In genomic region chr11:49202523-49203061, GRCm38 (mm10) we compare ENCODE assay signal across 8 mouse cellular contexts. TPM values are rescaled to one million over a fixed set of nuclear protein-coding genes. Genes with fewer than 3 reads are reported as not detected.
DNase-seq lines count a peak whose midpoint lies in the region; ATAC-seq and TF ChIP-seq lines count a peak whose summit lies in the region.

No protein-coding gene starts in this region.

- H3K4me1 ChIP-seq in cerebellum, adult 2 months (ENCODE audit: control insufficient read depth, insufficient read depth, low read length), result peaks cover 2% of the 10 kb centered on the region
- 0 out of 2 replicates have a peak, but pooled peaks cover 1% of the 10 kb centered on the region for H3K4me1 ChIP-seq in cortical plate, adult 2 months (ENCODE audit: control insufficient read depth, insufficient read depth, low read length)
- H3K4me1 ChIP-seq in limb, embryonic 14.5 days (ENCODE audit: control insufficient read depth, insufficient read depth, low read length), result peaks cover 4% of the 10 kb centered on the region

- H3K9ac ChIP-seq in limb, embryonic 14.5 days (ENCODE audit: low read depth, low read length, severe bottlenecking), result peak overlapping the region; percentile 99

- H3ac ChIP-seq in myocyte (ENCODE audit: control insufficient read depth, insufficient read length), result peak overlapping the region; percentile 51

- H3K79me2 ChIP-seq in myocyte (ENCODE audit: control insufficient read depth, insufficient read depth), result peaks cover 46% of the 10 kb centered on the region

- ATAC-seq in hematopoietic stem cell, adult 5-6 weeks (replicated peaks in 1 of 2; ENCODE audit: insufficient read depth in 1 of 2, low FRiP score in 2 of 2, low TSS enrichment in 1 of 2, low read depth in 1 of 2, poor library complexity in 2 of 2, severe bottlenecking in 2 of 2), result 0 out of 4 replicates have a peak, but pooled peaks have one; percentile 2 to 8
- peak; percentile 12; the same call in 1 of the 2 replicates for ATAC-seq in limb, embryonic 14.5 days (ENCODE audit: low FRiP score, low read depth)

- no peak for TF ChIP-seq POLR2A in cerebellum, adult 2 months (IDR thresholded peaks at IDR 0.05; ENCODE audit: borderline replicate concordance, insufficient read depth, low read length)
- no peak for TF ChIP-seq POLR2A in cortical plate, adult 2 months (IDR thresholded peaks at IDR 0.05; ENCODE audit: extremely low read depth, insufficient read depth, low read length)
- no peak for TF ChIP-seq POLR2A in limb, embryonic 14.5 days (IDR thresholded peaks at IDR 0.05; ENCODE audit: borderline replicate concordance, extremely low read depth, insufficient read depth, insufficient read length)
- TF ChIP-seq POLR2A in myocyte (IDR thresholded peaks at IDR 0.05; ENCODE audit: insufficient read length, low read depth), result no peak

- peak overlapping the region; percentile 80 for H3K4me2 ChIP-seq in limb, embryonic 14.5 days (replicated peaks; ENCODE audit: low read depth, low read length, severe bottlenecking)
- peak overlapping the region; percentile 86 for H3K4me2 ChIP-seq in myocyte (ENCODE audit: low read depth)

- H3K27me3 ChIP-seq in cerebellum, adult 2 months (ENCODE audit: control insufficient read depth, insufficient read depth, low read length), result no peaks in the 10 kb centered on the region
- no peaks in the 10 kb centered on the region for H3K27me3 ChIP-seq in limb, embryonic 14.5 days (ENCODE audit: control insufficient read depth, insufficient read depth, low read length)
- H3K27me3 ChIP-seq in myocyte (ENCODE audit: control insufficient read depth, insufficient read depth, insufficient read length), result no peaks in the 10 kb centered on the region

- H3K27ac ChIP-seq in cerebellum, adult 2 months (ENCODE audit: insufficient read depth, low read length), result peak overlapping the region; percentile 66
- H3K27ac ChIP-seq in cortical plate, adult 2 months (ENCODE audit: insufficient read depth, low read length), result peak overlapping the region; percentile 12; the same call in 1 of the 2 replicates
- peak overlapping the region; percentile 99 for H3K27ac ChIP-seq in limb, embryonic 14.5 days (replicated peaks; ENCODE audit: low read depth, low read length)

- peak in 1 of 2 experiments; percentile 40 for DNase-seq in cerebellum, adult 2 months
- DNase-seq in cerebellum, adult 8-10 months, result no peak
- peak; percentile 74 for DNase-seq in CD4-positive helper T cell, adult 2 months (ENCODE audit: low read depth, low spot score)
- peak; percentile 21 for DNase-seq in limb, embryonic 14.5 days (ENCODE audit: low spot score)
- peak; percentile 40 for DNase-seq in testis, postnatal 10 days (ENCODE audit: low spot score)

- peaks cover 14% of the 10 kb centered on the region for H3K36me3 ChIP-seq in limb, embryonic 14.5 days (ENCODE audit: control insufficient read depth, insufficient read depth, low read length)
- peaks cover 7% of the 10 kb centered on the region for H3K36me3 ChIP-seq in myocyte (ENCODE audit: control insufficient read depth, insufficient read depth)

- peak overlapping the region; percentile 66 for H3K4me3 ChIP-seq in cerebellum, adult 2 months (replicated peaks; ENCODE audit: insufficient read depth, low read depth, low read length)
- peak overlapping the region; percentile 98 for H3K4me3 ChIP-seq in cortical plate, adult 2 months (ENCODE audit: insufficient read depth, low read length)
- H3K4me3 ChIP-seq in limb, embryonic 14.5 days (replicated peaks; ENCODE audit: low read length), result peak overlapping the region; percentile 83
- H3K4me3 ChIP-seq in myocyte, result peak overlapping the region; percentile 90

- WGBS in cerebellum, adult 2 months, result 1% methylated on average over 10 of the region's 10 CpGs
- under 1% methylated on average over 10 of the region's 10 CpGs for WGBS in limb, embryonic 14.5 days

- TF ChIP-seq CTCF in cerebellum, adult 2 months (IDR thresholded peaks at IDR 0.05; ENCODE audit: borderline replicate concordance, insufficient read depth, low read depth, low read length), result no peak
- TF ChIP-seq CTCF in cortical plate, adult 2 months (IDR thresholded peaks at IDR 0.05; ENCODE audit: extremely low read depth, insufficient read depth, low read length), result no peak

- no peaks in the 10 kb centered on the region for H3K9me3 ChIP-seq in limb, embryonic 14.5 days (ENCODE audit: control insufficient read depth, low read length)

TF ChIP-seq in myocyte, 11 proteins besides CTCF, POLR2A, EP300 and RAD21:
- no peak for TF ChIP-seq MYOG (IDR thresholded peaks at IDR 0.05; ENCODE audit: control insufficient read depth in 1 of 3, insufficient read depth in 1 of 3, insufficient read length in 2 of 3, low read depth in 2 of 3)
- TF ChIP-seq USF1 (IDR thresholded peaks at IDR 0.05; ENCODE audit: low read depth), result no peak
- TF ChIP-seq TCF3 (IDR thresholded peaks at IDR 0.05; ENCODE audit: insufficient read length, low read depth), result no peak
- no peak for TF ChIP-seq MYOD1 (IDR thresholded peaks at IDR 0.05; ENCODE audit: control insufficient read depth in 1 of 3, insufficient read length in 2 of 3, low read depth in 2 of 3)
- TF ChIP-seq POLR2AphosphoS2 (IDR thresholded peaks at IDR 0.05; ENCODE audit: insufficient read length, low read depth), result no peak

RNA-seq across cellular contexts. Expression of gene Zfp62, which starts 0.5 kb away (rescaled TPM):
- 22.6 and 24.6 TPM in 2 replicates for polyA plus RNA-seq in cerebellum, adult 2 months (2012; rRNA removed)
- 22.1 and 25.0 TPM in 2 replicates for polyA plus RNA-seq in cortical plate, adult 2 months (2012; rRNA removed)
- total RNA-seq in hematopoietic stem cell, adult 5-6 weeks (2017), result 144 and 155 TPM in 2 replicates
- 14.9 and 22.1 TPM in 2 replicates for polyA plus RNA-seq in limb, embryonic 14.5 days (2012; rRNA removed)
- polyA plus RNA-seq in limb, embryonic 14.5 days (2014; fragmentation: Nextera tagmentation; extraction: Ambion mirVana), result 38.0 and 43.1 TPM in 2 replicates
- 5.6 TPM for polyA plus RNA-seq in myocyte (2012; fragmentation: generic; extraction: Trizol)

RNA-seq across cellular contexts. Expression of gene Btnl9, which starts 15.6 kb away (rescaled TPM):
- 0.11 TPM in 1 of 2 replicates, not detected in the other for polyA plus RNA-seq in cerebellum, adult 2 months (2012; rRNA removed)
- 0.04 TPM in 1 of 2 replicates, not detected in the other for polyA plus RNA-seq in cortical plate, adult 2 months (2012; rRNA removed)
- 6.8 and 8.8 TPM in 2 replicates for total RNA-seq in hematopoietic stem cell, adult 5-6 weeks (2017)
- 2.0 and 2.2 TPM in 2 replicates for polyA plus RNA-seq in limb, embryonic 14.5 days (2012; rRNA removed)
- polyA plus RNA-seq in limb, embryonic 14.5 days (2014; fragmentation: Nextera tagmentation; extraction: Ambion mirVana), result 0.58 and 1.7 TPM in 2 replicates
- not detected for polyA plus RNA-seq in myocyte (2012; fragmentation: generic; extraction: Trizol)

RNA-seq across cellular contexts. Expression of gene Mgat1, which starts 41.4 kb away (rescaled TPM):
- 56.4 and 61.2 TPM in 2 replicates for polyA plus RNA-seq in cerebellum, adult 2 months (2012; rRNA removed)
- 68.1 and 73.7 TPM in 2 replicates for polyA plus RNA-seq in cortical plate, adult 2 months (2012; rRNA removed)
- 50.9 and 100 TPM in 2 replicates for total RNA-seq in hematopoietic stem cell, adult 5-6 weeks (2017)
- 83.7 and 117 TPM in 2 replicates for polyA plus RNA-seq in limb, embryonic 14.5 days (2012; rRNA removed)
- 64.7 and 68.0 TPM in 2 replicates for polyA plus RNA-seq in limb, embryonic 14.5 days (2014; fragmentation: Nextera tagmentation; extraction: Ambion mirVana)
- polyA plus RNA-seq in myocyte (2012; fragmentation: generic; extraction: Trizol), result 45.8 TPM

RNA-seq across cellular contexts. Expression of gene Olfr1394, which starts 48.4 kb away (rescaled TPM):
- not detected in 2 replicates for polyA plus RNA-seq in cerebellum, adult 2 months (2012; rRNA removed)
- not detected in 2 replicates for polyA plus RNA-seq in cortical plate, adult 2 months (2012; rRNA removed)
- not detected in 2 replicates for total RNA-seq in hematopoietic stem cell, adult 5-6 weeks (2017)
- polyA plus RNA-seq in limb, embryonic 14.5 days (2012; rRNA removed), result not detected in 2 replicates
- not detected in 2 replicates for polyA plus RNA-seq in limb, embryonic 14.5 days (2014; fragmentation: Nextera tagmentation; extraction: Ambion mirVana)
- not detected for polyA plus RNA-seq in myocyte (2012; fragmentation: generic; extraction: Trizol)

Comparison
In these comparisons a context has a peak if more than half of its experiments do, and no peak if none do; other contexts are left out.
1. H3K27ac ChIP-seq: peak in every context shown above with its lines; median percentile 99 in limb, embryonic 14.5 days; 66 in cerebellum, adult 2 months; 12 in cortical plate, adult 2 months.